Mouse (Mus musculus) heart, embryonic 12.5 days (tissue): Measurements from ENCODE around the gene Pcdh7. TPM values are rescaled to one million over a fixed set of nuclear protein-coding genes. Genes with fewer than 3 reads are reported as not detected.

Source experiments
- ATAC-seq: fragments of 200-750 bp; cut with Nextera tagmentation; 2 replicates; pipeline ENCODE4 v1.8.0; 2017; ENCODE audit warnings: moderate TSS enrichment, moderate library complexity; ENCODE audit not compliant: insufficient number of reproducible peaks, low FRiP score
- H3K27ac ChIP-seq: fragments of 300-500 bp; sonication (generic); 2 replicates; pipeline ENCODE4 v1.5.1; 2016; ENCODE audit warnings: mild to moderate bottlenecking, moderate library complexity; ENCODE audit not compliant: poor library complexity, severe bottlenecking
- H3K27me3 ChIP-seq: fragments of 300-500 bp; sonication (generic); replicated peaks from 2 replicates; pipeline ENCODE4 v1.6.1; 2016; ENCODE audit warnings: mild to moderate bottlenecking, moderate library complexity
- H3K36me3 ChIP-seq: fragments of 300-500 bp; sonication (generic); 2 replicates; pipeline ENCODE4 v1.6.1; 2016; ENCODE audit warnings: mild to moderate bottlenecking, moderate library complexity
- H3K4me1 ChIP-seq: fragments of 300-500 bp; sonication (generic); replicated peaks from 2 replicates; pipeline ENCODE4 v1.6.1; 2016; ENCODE audit warnings: mild to moderate bottlenecking
- H3K4me2 ChIP-seq: fragments of 300-500 bp; sonication (generic); 2 replicates; pipeline ENCODE4 v1.6.1; 2016; ENCODE audit warnings: mild to moderate bottlenecking, moderate library complexity
- H3K4me3 ChIP-seq: fragments of 300-500 bp; sonication (generic); 2 replicates; pipeline ENCODE4 v1.5.1; 2016; ENCODE audit warnings: mild to moderate bottlenecking
- H3K9ac ChIP-seq: fragments of 300-500 bp; sonication (generic); 2 replicates; pipeline ENCODE4 v1.6.1; 2016; ENCODE audit warnings: mild to moderate bottlenecking, moderate library complexity
- H3K9me3 ChIP-seq: fragments of 300-500 bp; sonication (generic); replicated peaks from 2 replicates; pipeline ENCODE4 v1.6.1; 2016; ENCODE audit warnings: mild to moderate bottlenecking, moderate library complexity
- WGBS: fragments of 180-500 bp; shearing (Covaris S2); methylation state at CpG from one replicate; pipeline ENCODE4 v1.1.7; 2016; 5-methylcytosine and 5-hydroxymethylcytosine counted together
- polyA plus RNA-seq: library from polyadenylated mRNA; unstranded; fragments of >200 nt; fragmentation: Nextera tagmentation; extraction: Ambion mirVana; gene quantifications from 2 replicates; pipeline ENCODE4 v1.2.1, GENCODE M21; 2016

The Pcdh7 gene
- polyA plus RNA-seq, 1 experiment from 2014 or later: 25.9 TPM

DNA sequence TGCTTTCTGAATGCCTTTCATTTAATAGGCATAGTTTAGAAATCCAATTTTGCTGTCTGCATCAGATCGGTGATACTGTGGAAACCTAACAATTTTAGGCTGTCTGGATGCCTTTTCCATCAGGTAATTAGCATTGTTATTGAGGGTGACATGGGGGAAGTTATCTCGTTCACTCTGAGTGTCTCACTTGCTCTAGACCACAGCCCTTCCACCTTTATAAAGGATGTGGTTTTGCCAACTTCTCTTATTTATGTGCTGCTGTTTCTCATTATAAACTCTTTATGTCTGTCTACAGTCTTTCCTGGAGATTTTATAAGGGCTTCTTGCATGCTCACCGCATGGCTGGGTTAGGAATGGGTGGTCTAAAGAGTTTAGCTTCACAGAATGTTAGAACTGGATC lies 139.5 kb downstream of the Pcdh7 start:
- no peak overlapping the region for H3K27ac ChIP-seq
- H3K4me1 ChIP-seq: no peaks in the 10 kb centered on the region
- 75% methylated on average over 3 of the region's 3 CpGs for WGBS
- no peaks in the 10 kb centered on the region for H3K9me3 ChIP-seq
- H3K27me3 ChIP-seq: no peaks in the 10 kb centered on the region
- H3K4me2 ChIP-seq: no peak overlapping the region
- no peaks in the 10 kb centered on the region for H3K36me3 ChIP-seq
- no peak for ATAC-seq
- no peak overlapping the region for H3K4me3 ChIP-seq
- H3K9ac ChIP-seq: no peak overlapping the region

- ATAC-seq: no peak
- H3K27me3 ChIP-seq: no peaks in the 10 kb centered on the region
- H3K9ac ChIP-seq: no peak overlapping the region
- no peak overlapping the region for H3K4me2 ChIP-seq
- peaks cover 11% of the 10 kb centered on the region for H3K4me1 ChIP-seq
- H3K27ac ChIP-seq: no peak overlapping the region
- H3K9me3 ChIP-seq: no peaks in the 10 kb centered on the region
- WGBS: 82% methylated on average over 3 of the region's 3 CpGs
- no peaks in the 10 kb centered on the region for H3K36me3 ChIP-seq
- no peak overlapping the region for H3K4me3 ChIP-seq
Measured at GRCm38 (mm10) chr5:57864254-57864653, 146.5 kb downstream of the Pcdh7 start.

GRCm38 (mm10) chr5:57865256-57865655 lies 147.5 kb downstream of the Pcdh7 start:
- no peaks in the 10 kb centered on the region for H3K36me3 ChIP-seq
- WGBS: 84% methylated on average over 3 of the region's 3 CpGs
- H3K4me2 ChIP-seq: no peak overlapping the region
- no peak overlapping the region for H3K4me3 ChIP-seq
- H3K9ac ChIP-seq: no peak overlapping the region
- no peak for ATAC-seq
- peaks cover 12% of the 10 kb centered on the region for H3K4me1 ChIP-seq
- no peaks in the 10 kb centered on the region for H3K27me3 ChIP-seq
- no peak overlapping the region for H3K27ac ChIP-seq
- H3K9me3 ChIP-seq: no peaks in the 10 kb centered on the region

- Histone ChIP-seq H3K27ac (no peak overlapping the region), H3K4me1 (peaks cover 12% of the 10 kb centered on the region), H3K4me3 (no peak overlapping the region), H3K9me3 (no peaks in the 10 kb centered on the region), H3K27me3 (no peaks in the 10 kb centered on the region), H3K4me2 (no peak overlapping the region), H3K9ac (no peak overlapping the region), H3K36me3 (no peaks in the 10 kb centered on the region)
- WGBS: 52% methylated on average over 1 of the region's 1 CpGs
- no peak for ATAC-seq
Measured at GRCm38 (mm10) chr5:57866097-57866496, 148.3 kb downstream of the Pcdh7 start.

DNA sequence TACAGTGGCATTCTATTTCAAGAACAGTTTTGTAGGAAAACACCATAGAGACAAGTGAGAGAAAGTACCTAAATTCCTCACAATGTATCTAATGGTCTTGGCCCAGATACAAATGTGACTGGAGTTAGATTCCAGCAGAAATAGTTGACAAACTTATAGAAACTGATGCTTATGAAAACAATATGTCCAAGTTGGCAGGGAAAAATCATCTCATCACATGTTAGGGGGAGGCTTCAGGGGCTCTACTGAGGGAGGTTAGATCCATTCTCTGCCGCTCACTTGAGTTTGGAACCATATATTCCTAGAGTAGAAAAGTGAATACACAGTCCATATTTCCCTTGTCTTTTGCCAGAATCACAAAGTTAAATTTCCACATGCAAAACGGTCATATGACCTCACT lies 150.1 kb downstream of the Pcdh7 start:
- Histone ChIP-seq H3K4me3 (no peak overlapping the region), H3K27me3 (no peaks in the 10 kb centered on the region), H3K36me3 (no peaks in the 10 kb centered on the region), H3K9me3 (no peaks in the 10 kb centered on the region), H3K4me1 (peaks cover 12% of the 10 kb centered on the region), H3K9ac (no peak overlapping the region), H3K27ac (no peak overlapping the region), H3K4me2 (no peak overlapping the region)
- WGBS: 72% methylated on average over 2 of the region's 2 CpGs
- no peak for ATAC-seq

DNA sequence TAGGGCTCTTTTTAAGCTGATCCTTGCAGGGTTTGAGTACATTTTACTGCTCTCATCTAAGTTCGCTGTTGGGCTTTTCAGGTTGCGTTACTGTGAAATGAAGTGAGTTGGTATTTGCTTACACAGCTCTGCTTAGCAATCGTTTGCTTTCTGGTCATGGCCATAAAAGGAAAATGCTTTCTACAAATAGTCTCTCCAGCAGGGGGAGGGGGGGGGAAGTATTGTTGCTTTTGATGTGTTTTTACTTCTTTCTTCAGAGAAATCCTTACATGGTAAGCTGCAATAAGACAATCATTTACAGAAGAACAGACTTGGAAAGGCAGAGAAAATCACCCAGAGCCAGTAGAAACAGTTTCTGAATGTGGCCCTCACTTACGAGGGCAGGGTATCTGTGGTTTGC lies 150.9 kb downstream of the Pcdh7 start:
- WGBS: 48% methylated on average over 4 of the region's 4 CpGs
- ATAC-seq: no peak

GRCm38 (mm10) chr5:57870727-57871126 lies 153.0 kb downstream of the Pcdh7 start:
- Histone ChIP-seq H3K27ac (no peak overlapping the region), H3K9ac (no peak overlapping the region), H3K9me3 (no peaks in the 10 kb centered on the region), H3K4me2 (no peak overlapping the region), H3K27me3 (no peaks in the 10 kb centered on the region), H3K4me1 (peaks cover 9% of the 10 kb centered on the region), H3K4me3 (no peak overlapping the region), H3K36me3 (no peaks in the 10 kb centered on the region)
- ATAC-seq: no peak
- WGBS: 64% methylated on average over 1 of the region's 1 CpGs

More for the DNA sequence above, 150.9 kb downstream of the Pcdh7 start:
- no peaks in the 10 kb centered on the region for H3K27me3 ChIP-seq
- no peaks in the 10 kb centered on the region for H3K36me3 ChIP-seq
- no peak overlapping the region for H3K4me3 ChIP-seq
- 0 out of 2 replicates have a peak overlapping the region, but pooled peaks have one; percentile 25 for H3K27ac ChIP-seq
- H3K4me1 ChIP-seq: peaks cover 12% of the 10 kb centered on the region
- H3K9me3 ChIP-seq: no peaks in the 10 kb centered on the region
- H3K9ac ChIP-seq: no peak overlapping the region
- peak overlapping the region; percentile 23; the same call in 1 of the 2 replicates for H3K4me2 ChIP-seq

GRCm38 (mm10) chr5:57884982-57885381 lies 167.2 kb downstream of the Pcdh7 start:
- Histone ChIP-seq H3K36me3 (no peaks in the 10 kb centered on the region), H3K4me3 (no peak overlapping the region), H3K27ac (no peak overlapping the region), H3K4me2 (no peak overlapping the region), H3K9me3 (no peaks in the 10 kb centered on the region), H3K4me1 (no peaks in the 10 kb centered on the region), H3K9ac (no peak overlapping the region), H3K27me3 (no peaks in the 10 kb centered on the region)
- ATAC-seq: no peak

GRCm38 (mm10) chr5:57899018-57899614 lies 181.3 kb downstream of the Pcdh7 start:
- Histone ChIP-seq H3K36me3 (no peaks in the 10 kb centered on the region), H3K9ac (no peak overlapping the region), H3K27me3 (no peaks in the 10 kb centered on the region), H3K4me1 (peaks cover 11% of the 10 kb centered on the region), H3K4me3 (no peak overlapping the region), H3K4me2 (no peak overlapping the region), H3K27ac (no peak overlapping the region), H3K9me3 (no peaks in the 10 kb centered on the region)
- ATAC-seq: no peak
- WGBS: 30% methylated on average over 7 of the region's 7 CpGs

GRCm38 (mm10) chr5:57907218-57907617 lies 189.5 kb downstream of the Pcdh7 start:
- H3K4me1 ChIP-seq: no peaks in the 10 kb centered on the region

DNA sequence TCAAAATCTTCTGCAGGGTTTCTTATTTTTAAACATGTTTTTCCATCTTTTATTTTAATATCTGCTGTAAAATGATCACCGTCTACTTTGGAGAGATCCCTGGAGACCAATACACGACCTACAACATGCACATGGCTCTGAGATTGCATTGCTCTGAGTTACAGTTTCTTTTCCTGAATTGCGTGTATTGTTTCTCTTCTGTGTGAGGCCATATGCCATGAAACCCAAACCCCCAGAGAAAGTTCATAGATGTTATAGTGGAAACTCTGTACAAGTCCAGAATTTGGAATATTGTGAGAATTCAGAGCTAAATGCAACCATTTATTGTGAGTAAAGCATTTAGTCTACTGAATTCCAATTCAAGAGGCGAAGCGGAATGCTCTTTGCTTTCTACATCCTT lies 203.4 kb downstream of the Pcdh7 start:
- Histone ChIP-seq H3K9ac (no peak overlapping the region), H3K36me3 (no peaks in the 10 kb centered on the region), H3K9me3 (no peaks in the 10 kb centered on the region), H3K4me1 (no peaks in the 10 kb centered on the region), H3K4me2 (no peak overlapping the region), H3K27me3 (no peaks in the 10 kb centered on the region), H3K4me3 (no peak overlapping the region), H3K27ac (no peak overlapping the region)
- ATAC-seq: no peak
- WGBS: 87% methylated on average over 5 of the region's 5 CpGs

More at GRCm38 (mm10) chr5:57907218-57907617, 189.5 kb downstream of the Pcdh7 start:
- Histone ChIP-seq H3K4me3 (no peak overlapping the region), H3K36me3 (no peaks in the 10 kb centered on the region), H3K27me3 (no peaks in the 10 kb centered on the region), H3K4me2 (no peak overlapping the region), H3K9ac (no peak overlapping the region), H3K9me3 (no peaks in the 10 kb centered on the region), H3K27ac (no peak overlapping the region)
- ATAC-seq: no peak
- WGBS: 73% methylated on average over 4 of the region's 4 CpGs

- no peaks in the 10 kb centered on the region for H3K9me3 ChIP-seq
- WGBS: 90% methylated on average over 5 of the region's 5 CpGs
- no peak overlapping the region for H3K27ac ChIP-seq
- no peak overlapping the region for H3K4me3 ChIP-seq
- H3K9ac ChIP-seq: no peak overlapping the region
- no peaks in the 10 kb centered on the region for H3K4me1 ChIP-seq
- no peaks in the 10 kb centered on the region for H3K36me3 ChIP-seq
- no peaks in the 10 kb centered on the region for H3K27me3 ChIP-seq
- H3K4me2 ChIP-seq: no peak overlapping the region
- ATAC-seq: no peak
Measured at GRCm38 (mm10) chr5:57931331-57931730, 213.6 kb downstream of the Pcdh7 start.
